Mouse (Mus musculus): ENCODE measurements around the gene Zbtb9.
"Not testable (repeated sequence)": the region's sequence is repeated elsewhere in the genome, so short reads cannot be mapped to it uniquely, and the experiment has no call there.

Zbtb9 gene

DNA sequence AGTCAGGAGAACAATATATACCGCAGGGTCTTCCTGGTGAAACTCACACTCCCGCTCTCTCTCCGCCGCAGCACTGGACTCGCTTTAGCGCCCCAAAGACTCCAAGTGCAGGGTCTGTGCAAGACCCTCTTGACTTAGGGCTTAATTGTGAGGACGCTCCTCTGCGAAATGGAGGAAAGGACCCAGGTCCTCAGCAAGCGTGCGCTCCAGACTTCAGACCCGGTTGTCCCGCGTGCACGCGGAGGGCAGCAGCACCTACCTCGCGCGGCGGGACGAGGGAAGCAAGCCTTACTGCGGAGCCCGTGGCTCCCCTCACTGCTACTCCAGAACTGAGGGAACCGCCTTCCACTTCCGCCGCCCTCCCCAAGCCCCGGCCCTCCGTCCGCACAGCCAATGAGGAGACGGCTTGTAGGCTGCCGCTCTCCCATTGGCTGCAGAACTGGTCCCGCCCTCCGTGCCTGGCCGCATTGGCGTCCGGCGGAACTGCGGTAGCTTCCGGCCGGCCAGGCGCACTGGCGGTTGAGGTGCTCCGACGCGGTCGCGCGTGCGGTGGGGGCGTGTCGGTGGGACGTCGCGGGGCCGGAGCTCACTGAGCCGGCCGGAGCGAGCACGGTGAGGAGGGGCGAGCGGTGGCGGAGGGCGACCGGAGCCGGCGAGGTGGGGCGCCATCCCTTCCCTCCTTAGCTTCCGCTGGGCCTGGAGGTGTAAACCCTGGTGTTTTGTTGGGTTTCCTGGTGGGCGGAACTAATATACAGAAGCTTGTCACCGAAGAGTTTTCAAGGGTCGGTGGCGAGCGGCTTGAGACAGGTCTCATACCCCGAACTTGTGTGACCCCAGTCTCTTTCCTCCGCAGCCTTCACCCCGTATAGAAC is at the start of gene Zbtb9:
Gene Zbtb9 (plus strand): TSS at position 465 of the 872 bp plus-strand sequence.
- DNase-seq (ENCODE audit: low read depth): peak; percentile 90

GRCm38 (mm10) chr17:26925414-26925813 is 47.6 kb upstream of the Zbtb9 start:
- not testable (repeated sequence) for DNase-seq (ENCODE audit: low read depth)

DNA sequence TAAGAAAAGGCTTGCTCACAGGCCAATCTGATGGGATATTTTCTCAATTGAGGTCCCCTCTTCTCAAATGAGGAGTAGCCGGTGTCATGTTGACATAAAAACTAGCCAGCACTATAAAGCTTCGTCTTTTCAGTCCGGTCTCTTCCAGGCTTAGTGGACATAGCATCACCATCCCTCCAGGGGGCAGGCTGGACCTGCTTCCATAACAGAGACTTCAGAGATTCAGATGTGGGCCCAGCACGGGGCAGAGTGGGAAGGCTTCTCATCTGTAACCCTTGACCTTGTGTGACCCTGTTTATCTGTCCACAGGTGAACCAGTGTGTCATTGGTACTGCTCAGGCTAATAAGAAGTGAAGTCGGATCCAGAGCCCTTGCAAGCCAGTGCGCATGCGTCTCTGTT is 41.2 kb upstream of the Zbtb9 start:
- not testable (repeated sequence) for DNase-seq (ENCODE audit: low read depth)

- DNase-seq (ENCODE audit: low read depth): peak; percentile 81
These were observed 40.0 kb upstream of the Zbtb9 start, which contains the start of gene Phf1 for GRCm38 (mm10) chr17:26932839-26933398. Gene Phf1 (plus strand): TSS chr17:26933052.

GRCm38 (mm10) chr17:26933419-26933818 is 39.5 kb upstream of the Zbtb9 start:
- no peak for DNase-seq (ENCODE audit: low read depth)

- DNase-seq (ENCODE audit: low read depth): no peak
These were observed 38.8 kb upstream of the Zbtb9 start for GRCm38 (mm10) chr17:26933885-26934827.

- DNase-seq (ENCODE audit: low read depth): no peak
These were observed 37.9 kb upstream of the Zbtb9 start for GRCm38 (mm10) chr17:26935027-26935426.

GRCm38 (mm10) chr17:26936453-26936852 is 36.5 kb upstream of the Zbtb9 start:
- no peak for DNase-seq (ENCODE audit: low read depth)

DNA sequence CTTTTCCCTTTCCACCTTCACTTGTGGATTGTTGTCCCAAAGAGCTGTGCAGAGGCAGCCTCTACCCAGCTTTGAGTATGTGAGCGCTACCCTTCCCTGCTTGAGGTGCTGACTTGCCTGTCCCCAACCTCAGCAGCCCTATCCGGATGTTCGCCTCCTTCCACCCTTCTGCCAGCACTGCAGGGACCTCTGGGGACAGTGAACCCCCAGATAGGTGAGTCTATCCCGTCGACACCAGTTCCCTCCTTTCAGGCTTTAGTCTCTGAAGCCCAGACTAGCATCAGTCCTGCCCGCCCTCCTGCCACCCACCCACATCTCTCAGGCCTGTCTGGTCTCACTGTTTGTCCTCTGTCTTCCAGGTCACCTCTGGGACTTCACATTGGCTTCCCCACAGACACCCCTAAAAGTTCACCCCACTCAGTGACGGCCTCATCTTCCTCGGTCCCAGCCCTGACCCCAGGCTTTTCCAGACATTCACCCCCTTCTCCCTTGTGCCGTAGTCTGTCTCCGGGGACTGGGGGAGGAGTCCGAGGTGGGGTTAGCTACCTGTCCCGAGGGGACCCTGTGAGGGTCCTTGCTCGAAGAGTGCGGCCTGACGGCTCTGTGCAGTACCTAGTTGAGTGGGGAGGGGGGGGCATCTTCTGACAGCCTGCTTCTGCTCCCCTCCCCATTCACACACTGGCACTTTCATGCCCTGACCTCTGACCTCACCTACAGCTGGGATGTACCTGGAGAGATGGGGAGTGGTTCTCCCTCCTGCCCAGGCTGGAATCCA is 35.9 kb upstream of the Zbtb9 start:
- no peak for DNase-seq (ENCODE audit: low read depth)

DNA sequence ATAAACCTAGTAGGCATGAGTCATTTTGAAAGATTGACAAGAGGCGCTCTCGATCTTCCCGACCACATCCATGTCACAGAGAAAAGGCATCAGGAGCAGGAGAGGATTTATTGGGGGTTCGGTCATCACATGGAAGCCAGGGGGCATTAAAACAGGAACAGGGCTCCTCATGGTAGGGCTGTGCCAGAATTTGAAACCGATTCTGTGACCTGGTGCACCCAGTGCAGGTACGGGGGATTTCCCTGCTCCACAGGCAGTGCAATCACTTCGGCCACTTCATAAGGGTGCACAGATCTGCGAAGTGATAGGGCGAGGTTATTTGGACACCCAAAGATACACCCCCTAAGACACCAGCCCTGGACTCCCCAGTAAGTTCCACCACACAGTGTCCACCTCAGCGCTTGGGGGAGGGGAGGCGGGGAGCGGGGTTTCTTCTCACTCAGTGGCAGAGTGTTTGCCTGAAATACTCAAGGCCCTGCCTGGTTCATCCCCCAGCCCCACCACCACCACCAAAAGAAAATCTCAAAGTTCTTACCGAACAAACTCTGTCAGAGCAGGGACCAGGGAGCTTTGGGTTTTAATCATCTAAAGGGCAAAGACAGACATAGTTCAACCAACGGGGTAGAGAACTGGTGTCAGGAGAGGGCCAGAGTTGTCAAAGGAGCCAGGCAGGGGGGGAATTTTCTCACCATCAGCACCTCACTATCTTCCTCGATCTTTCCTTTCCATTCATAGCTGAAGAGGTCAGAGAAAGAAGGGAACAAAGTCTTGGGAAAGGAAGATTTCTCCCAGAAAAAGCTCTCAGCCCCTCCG is 34.9 kb upstream of the Zbtb9 start:
- DNase-seq (ENCODE audit: low read depth): no peak

DNA sequence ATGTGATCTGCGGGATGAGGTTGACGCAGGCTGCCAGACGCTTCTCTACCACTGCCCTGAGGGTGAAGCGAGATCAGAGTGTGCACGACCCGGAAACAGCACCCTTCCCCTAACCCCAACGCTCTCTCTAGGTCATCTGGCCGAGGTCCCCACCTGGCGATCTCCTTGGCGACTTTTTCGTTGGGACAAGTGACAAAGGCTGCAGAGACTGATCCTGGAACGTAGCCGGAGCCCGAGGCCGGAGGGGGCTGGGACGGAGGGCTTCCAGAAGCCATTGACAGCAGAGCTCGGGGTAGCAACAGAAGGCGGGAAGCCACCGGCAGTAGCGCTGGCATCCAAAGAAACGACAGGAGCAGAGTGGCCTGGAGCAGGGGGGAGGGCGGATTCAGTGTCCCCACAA is 34.2 kb upstream of the Zbtb9 start:
- no peak for DNase-seq (ENCODE audit: low read depth)

- peak; percentile 99 for DNase-seq (ENCODE audit: low read depth)
These were observed 33.6 kb upstream of the Zbtb9 start, which contains the start of gene Cuta for GRCm38 (mm10) chr17:26939178-26939972. Gene Cuta (minus strand): TSS chr17:26939569.

DNA sequence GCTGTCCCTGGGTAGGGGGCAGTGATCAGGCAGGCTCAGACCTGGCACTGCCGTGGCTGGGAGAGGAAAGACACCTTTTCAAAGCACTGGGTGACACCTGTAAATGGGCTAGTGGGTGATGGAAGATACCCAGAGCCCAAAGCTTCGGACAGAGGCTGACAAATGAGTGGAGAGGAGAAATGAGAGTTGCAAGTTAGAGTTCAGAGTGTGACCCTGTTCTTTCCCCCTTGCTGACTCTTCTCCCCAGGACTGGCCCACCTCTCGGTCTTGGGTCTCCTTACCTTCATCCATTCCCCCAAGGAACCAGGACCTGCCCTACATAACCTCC is 33.0 kb upstream of the Zbtb9 start:
- DNase-seq (ENCODE audit: low read depth): no peak

DNA sequence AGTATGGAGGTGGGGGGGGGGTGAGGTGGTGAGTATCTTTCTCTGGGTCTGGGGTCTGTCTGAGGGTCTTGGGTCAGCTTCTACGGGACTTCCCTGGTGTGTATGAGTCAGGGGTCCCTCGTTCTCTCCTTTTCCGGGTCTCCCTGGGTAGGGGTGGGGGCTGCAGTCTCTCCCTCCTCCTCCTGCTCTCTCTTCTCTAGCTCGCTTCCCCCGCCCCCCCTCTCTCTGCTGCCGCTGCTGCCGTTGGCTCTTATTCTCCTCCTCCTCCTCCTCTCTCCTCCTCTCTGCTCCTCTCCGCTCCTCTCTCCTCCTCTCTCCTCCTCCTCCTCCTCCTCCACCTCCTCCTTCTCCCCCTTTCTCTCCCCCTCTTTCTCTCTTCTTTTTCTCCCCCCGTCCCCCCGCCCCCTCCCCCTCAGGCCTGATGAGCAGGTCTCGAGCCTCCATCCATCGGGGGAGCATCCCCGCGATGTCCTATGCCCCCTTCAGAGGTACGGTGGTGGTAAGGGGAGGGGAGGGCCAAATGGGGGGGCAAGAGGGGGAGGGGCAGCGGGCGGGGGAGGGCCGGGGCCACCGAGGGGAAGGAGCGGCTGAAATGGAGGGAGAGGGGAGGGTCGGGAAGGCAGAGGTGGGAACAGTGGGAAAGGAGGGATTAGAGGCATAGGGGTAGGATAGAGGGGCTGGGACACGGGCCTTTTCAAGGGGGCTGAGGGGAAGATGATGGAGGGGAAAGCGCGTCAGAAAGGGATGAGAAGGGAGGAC is 31.8 kb upstream of the Zbtb9 start, which contains the start of gene Syngap1:
Gene Syngap1 (plus strand): TSS at position 223 of the 759 bp plus-strand sequence.
- no peak for DNase-seq (ENCODE audit: low read depth)

GRCm38 (mm10) chr17:26941841-26942570 is 31.0 kb upstream of the Zbtb9 start:
- DNase-seq (ENCODE audit: low read depth): no peak

DNA sequence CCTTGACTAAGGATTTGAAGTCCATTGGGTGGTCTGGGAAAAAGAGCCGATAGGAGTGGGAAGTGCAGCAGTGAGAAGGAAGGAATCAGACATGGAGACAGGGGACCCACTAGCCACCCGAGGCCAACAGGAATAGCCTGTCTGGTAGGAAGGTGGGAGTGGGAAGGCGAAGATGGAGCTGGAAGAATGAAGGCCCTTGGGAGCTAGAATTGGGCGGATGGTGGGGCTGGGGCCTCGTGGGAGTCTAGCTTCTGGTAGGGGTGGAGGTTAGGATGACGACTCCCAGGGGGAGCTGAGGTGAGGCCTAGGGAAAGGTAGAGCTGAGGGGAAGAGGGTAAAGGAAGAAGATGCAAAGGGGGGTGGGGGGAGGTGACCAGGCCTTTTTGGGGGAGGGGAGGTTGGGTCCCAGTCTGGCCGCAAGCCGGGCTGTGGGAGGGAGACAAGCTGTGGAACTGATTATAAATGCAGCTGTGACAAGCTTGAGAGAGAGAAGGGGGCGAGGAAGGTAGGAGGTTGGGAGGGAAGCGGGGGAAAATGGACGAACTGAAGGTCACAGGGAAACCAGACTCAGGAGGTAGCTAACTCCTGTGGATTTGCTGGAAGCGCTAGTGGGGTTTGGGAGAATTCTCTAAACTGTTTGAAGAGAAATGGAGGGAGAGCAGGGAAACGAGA is 27.0 kb upstream of the Zbtb9 start:
- no peak for DNase-seq (ENCODE audit: low read depth)

DNA sequence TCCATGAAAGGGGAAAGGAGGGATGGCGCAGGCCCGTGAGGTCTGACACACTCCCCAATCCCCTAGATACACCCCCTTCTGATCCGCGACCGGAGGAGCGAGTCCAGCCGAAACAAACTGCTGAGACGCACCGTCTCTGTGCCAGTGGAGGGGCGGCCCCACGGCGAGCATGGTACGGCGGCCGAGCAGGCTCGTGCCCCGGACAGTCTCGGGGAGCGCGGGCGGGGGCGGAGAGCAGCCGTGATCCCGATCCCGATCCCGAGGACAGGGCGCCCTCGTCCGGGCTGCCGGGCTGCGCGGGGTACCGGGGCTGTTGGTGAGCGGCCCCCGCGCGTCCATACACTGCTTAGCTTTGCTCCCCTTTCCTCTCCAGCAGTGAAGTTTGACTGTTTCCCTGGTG is 26.4 kb upstream of the Zbtb9 start:
- no peak for DNase-seq (ENCODE audit: low read depth)
